Mouse (Mus musculus) liver, embryonic 15.5 days (tissue): ENCODE results near the gene Ralgapa2. TPM values are rescaled to one million over a fixed set of nuclear protein-coding genes. Genes with fewer than 3 reads are reported as not detected.
"Not testable (repeated sequence)": the region's sequence is repeated elsewhere in the genome, so short reads cannot be mapped to it uniquely, and the experiment has no call there.

ENCODE experiments used
- ATAC-seq: fragments of 200-750 bp; cut with Nextera tagmentation; 2 replicates; pipeline ENCODE4 v1.8.0; 2017; ENCODE audit warnings: moderate number of reproducible peaks, mild to moderate bottlenecking, moderate library complexity; ENCODE audit not compliant: insufficient read depth
- H3K27ac ChIP-seq: fragments of 300-500 bp; sonication (generic); replicated peaks from 2 replicates; pipeline ENCODE4 v1.5.1; 2015; ENCODE audit warnings: mild to moderate bottlenecking, inconsistent platforms
- H3K27me3 ChIP-seq: fragments of 300-500 bp; sonication (generic); 2 replicates; pipeline ENCODE4 v1.6.1; 2015; ENCODE audit warnings: mild to moderate bottlenecking, inconsistent platforms
- H3K36me3 ChIP-seq: fragments of 300-500 bp; sonication (generic); replicated peaks from 2 replicates; pipeline ENCODE4 v1.6.1; 2015; ENCODE audit warnings: moderate library complexity, mild to moderate bottlenecking, inconsistent platforms
- H3K4me1 ChIP-seq: fragments of 300-500 bp; sonication (generic); replicated peaks from 2 replicates; pipeline ENCODE4 v1.6.1; 2015; ENCODE audit warnings: inconsistent platforms
- H3K4me2 ChIP-seq: fragments of 300-500 bp; sonication (generic); 2 replicates; pipeline ENCODE4 v1.6.1; 2015; ENCODE audit warnings: moderate library complexity, mild to moderate bottlenecking, inconsistent platforms
- H3K4me3 ChIP-seq: fragments of 300-500 bp; sonication (generic); replicated peaks from 2 replicates; pipeline ENCODE4 v1.5.1; 2015; ENCODE audit warnings: mild to moderate bottlenecking, inconsistent platforms
- H3K9ac ChIP-seq: fragments of 300-500 bp; sonication (generic); 2 replicates; pipeline ENCODE4 v1.6.1; 2015; ENCODE audit warnings: moderate library complexity, mild to moderate bottlenecking, inconsistent platforms
- H3K9me3 ChIP-seq: fragments of 300-500 bp; sonication (generic); replicated peaks from 2 replicates; pipeline ENCODE4 v1.6.1; 2016; ENCODE audit warnings: inconsistent platforms
- WGBS: fragments of 180-500 bp; shearing (Covaris S2); methylation state at CpG from one replicate; pipeline ENCODE4 v1.1.7; 2015; ENCODE audit warnings: mixed read lengths; ENCODE audit not compliant: insufficient replicate concordance; 5-methylcytosine and 5-hydroxymethylcytosine counted together
- polyA plus RNA-seq: library from polyadenylated mRNA; unstranded; fragments of >200 nt; fragmentation: Nextera tagmentation; extraction: Ambion mirVana; gene quantifications from 2 replicates; pipeline ENCODE4 v1.2.1, GENCODE M21; 2015

Gene Ralgapa2
- polyA plus RNA-seq, 1 experiment from 2014 or later: 3.5 TPM

- Histone ChIP-seq H3K4me1 (peaks cover 18% of the 10 kb centered on the region), H3K4me2 (peak overlapping the region; percentile 33; the same call in 1 of the 2 replicates), H3K27me3 (no peaks in the 10 kb centered on the region), H3K9ac (no peak overlapping the region), H3K9me3 (no peaks in the 10 kb centered on the region), H3K36me3 (no peaks in the 10 kb centered on the region), H3K27ac (no peak overlapping the region), H3K4me3 (no peak overlapping the region)
- ATAC-seq: peak; percentile 58; the same call in 1 of the 2 replicates
- WGBS: 19% methylated on average over 12 of the region's 12 CpGs
These were observed 42.3 kb downstream of the Ralgapa2 start for GRCm38 (mm10) chr2:146469707-146470420.

DNA sequence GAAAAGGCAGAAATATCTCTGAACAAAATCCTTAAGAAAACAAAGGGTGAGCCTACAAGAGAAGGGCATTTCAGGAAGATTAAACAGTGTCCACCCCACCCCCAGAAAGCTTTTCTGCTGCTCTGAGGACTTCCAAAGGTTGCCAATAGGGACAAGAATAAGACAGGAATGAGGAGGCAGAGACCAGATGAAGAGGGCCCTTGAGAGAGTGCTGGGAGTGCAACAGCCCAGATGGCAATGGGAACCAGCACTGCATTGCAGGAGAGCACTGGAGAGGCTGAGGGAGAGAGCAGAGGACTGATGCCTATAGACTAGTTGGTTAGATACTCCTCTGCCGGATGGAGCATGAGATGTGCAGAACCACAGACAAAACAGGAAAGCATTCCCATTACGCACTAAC lies 43.2 kb downstream of the Ralgapa2 start:
- Histone ChIP-seq H3K4me1 (peaks cover 18% of the 10 kb centered on the region), H3K4me2 (no peak overlapping the region), H3K9ac (no peak overlapping the region), H3K27ac (no peak overlapping the region), H3K27me3 (no peaks in the 10 kb centered on the region), H3K9me3 (no peaks in the 10 kb centered on the region), H3K36me3 (no peaks in the 10 kb centered on the region), H3K4me3 (no peak overlapping the region)
- no peak for ATAC-seq
- WGBS: 70% methylated on average over 2 of the region's 2 CpGs

GRCm38 (mm10) chr2:146468016-146468415 lies 44.1 kb downstream of the Ralgapa2 start:
- H3K27ac ChIP-seq: no peak overlapping the region
- no peaks in the 10 kb centered on the region for H3K9me3 ChIP-seq
- 72% methylated on average over 4 of the region's 4 CpGs for WGBS
- H3K36me3 ChIP-seq: no peaks in the 10 kb centered on the region
- no peak overlapping the region for H3K9ac ChIP-seq
- ATAC-seq: no peak
- no peak overlapping the region for H3K4me3 ChIP-seq
- peaks cover 18% of the 10 kb centered on the region for H3K4me1 ChIP-seq
- H3K27me3 ChIP-seq: no peaks in the 10 kb centered on the region
- no peak overlapping the region for H3K4me2 ChIP-seq

DNA sequence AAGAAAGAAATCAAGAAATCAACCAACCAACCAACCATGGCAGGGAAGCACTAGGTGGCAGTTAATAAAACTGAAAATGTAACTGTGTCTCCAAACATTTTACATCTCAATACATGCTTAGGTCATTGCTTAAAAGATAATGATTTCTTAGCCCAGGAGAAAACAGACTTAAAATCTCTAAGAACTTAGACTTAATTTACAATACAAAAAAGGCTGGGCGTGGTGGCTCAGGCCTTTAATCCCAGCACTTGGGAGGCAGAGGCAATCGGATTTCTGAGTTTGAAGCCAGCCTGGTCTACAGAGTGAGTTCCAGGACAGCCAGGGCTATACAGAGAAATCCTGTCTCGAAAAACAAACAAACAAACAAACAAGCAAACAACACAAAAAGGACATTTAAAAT lies 45.3 kb downstream of the Ralgapa2 start:
- H3K4me1 ChIP-seq: peaks cover 18% of the 10 kb centered on the region
- not testable (repeated sequence) for H3K4me3 ChIP-seq, H3K9me3 ChIP-seq, H3K9ac ChIP-seq, H3K27ac ChIP-seq, H3K4me2 ChIP-seq, H3K36me3 ChIP-seq, ATAC-seq, H3K27me3 ChIP-seq
- WGBS: 65% methylated on average over 3 of the region's 3 CpGs

- H3K4me3 ChIP-seq: no peak overlapping the region
- H3K27ac ChIP-seq: no peak overlapping the region
- H3K4me1 ChIP-seq: no peaks in the 10 kb centered on the region
- no peak overlapping the region for H3K4me2 ChIP-seq
- no peaks in the 10 kb centered on the region for H3K27me3 ChIP-seq
- 79% methylated on average over 2 of the region's 2 CpGs for WGBS
- H3K9ac ChIP-seq: no peak overlapping the region
- ATAC-seq: no peak
- H3K36me3 ChIP-seq: no peaks in the 10 kb centered on the region
- no peaks in the 10 kb centered on the region for H3K9me3 ChIP-seq
These were observed 54.6 kb downstream of the Ralgapa2 start for GRCm38 (mm10) chr2:146457494-146457893.

- Histone ChIP-seq H3K36me3 (no peaks in the 10 kb centered on the region), H3K4me1 (no peaks in the 10 kb centered on the region), H3K9ac (no peak overlapping the region), H3K27ac (no peak overlapping the region), H3K4me2 (no peak overlapping the region), H3K4me3 (no peak overlapping the region), H3K27me3 (no peaks in the 10 kb centered on the region), H3K9me3 (no peaks in the 10 kb centered on the region)
- ATAC-seq: no peak
- 66% methylated on average over 7 of the region's 7 CpGs for WGBS
These were observed 55.5 kb downstream of the Ralgapa2 start for GRCm38 (mm10) chr2:146456612-146457011.

- H3K27me3 ChIP-seq: no peaks in the 10 kb centered on the region
- H3K4me1 ChIP-seq: no peaks in the 10 kb centered on the region
- 73% methylated on average over 4 of the region's 4 CpGs for WGBS
- H3K9ac ChIP-seq: no peak overlapping the region
- H3K9me3 ChIP-seq: no peaks in the 10 kb centered on the region
- no peak for ATAC-seq
- H3K4me2 ChIP-seq: no peak overlapping the region
- no peak overlapping the region for H3K4me3 ChIP-seq
- no peak overlapping the region for H3K27ac ChIP-seq
- H3K36me3 ChIP-seq: no peaks in the 10 kb centered on the region
These were observed 56.1 kb downstream of the Ralgapa2 start for GRCm38 (mm10) chr2:146456062-146456461.

GRCm38 (mm10) chr2:146444009-146444408 lies 68.1 kb downstream of the Ralgapa2 start:
- Histone ChIP-seq H3K4me1 (no peaks in the 10 kb centered on the region), H3K27ac (no peak overlapping the region), H3K4me3 (no peak overlapping the region), H3K9ac (no peak overlapping the region), H3K4me2 (no peak overlapping the region), H3K27me3 (no peaks in the 10 kb centered on the region), H3K36me3 (no peaks in the 10 kb centered on the region; the same call in 1 of the 2 replicates), H3K9me3 (no peaks in the 10 kb centered on the region)
- ATAC-seq: no peak
- 64% methylated on average over 3 of the region's 3 CpGs for WGBS

DNA sequence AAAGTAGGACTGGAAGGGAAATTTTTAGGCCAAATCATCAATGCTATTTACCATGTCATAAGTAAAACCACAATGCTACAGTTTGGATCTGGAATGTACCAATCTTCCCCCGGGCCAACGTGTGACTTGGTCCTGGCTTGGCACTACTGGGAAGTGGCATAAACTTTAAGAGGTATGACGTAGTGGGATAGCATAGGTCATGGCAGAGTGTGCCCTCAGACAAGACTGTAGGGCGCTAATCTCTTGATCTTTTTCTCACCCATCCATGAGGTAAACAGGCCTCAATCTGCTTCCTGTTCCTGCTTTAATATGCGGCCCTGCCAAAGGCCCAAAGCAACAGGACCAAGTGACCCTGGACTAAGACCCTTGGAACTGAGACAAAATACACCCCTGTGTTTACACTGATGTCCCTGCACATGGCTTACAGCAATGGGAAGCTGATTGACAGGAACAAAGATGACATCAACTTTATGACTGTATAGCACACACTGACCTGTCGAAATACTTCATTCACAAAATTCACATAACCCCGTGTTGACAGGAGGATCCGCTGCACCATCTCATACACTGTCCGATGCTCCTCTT lies 68.8 kb downstream of the Ralgapa2 start:
- Histone ChIP-seq H3K9me3 (no peaks in the 10 kb centered on the region), H3K27me3 (no peaks in the 10 kb centered on the region), H3K4me2 (no peak overlapping the region), H3K4me3 (no peak overlapping the region), H3K27ac (no peak overlapping the region), H3K4me1 (no peaks in the 10 kb centered on the region), H3K36me3 (no peaks in the 10 kb centered on the region; the same call in 1 of the 2 replicates), H3K9ac (no peak overlapping the region)
- 74% methylated on average over 9 of the region's 9 CpGs for WGBS
- peak; percentile 49 for ATAC-seq

DNA sequence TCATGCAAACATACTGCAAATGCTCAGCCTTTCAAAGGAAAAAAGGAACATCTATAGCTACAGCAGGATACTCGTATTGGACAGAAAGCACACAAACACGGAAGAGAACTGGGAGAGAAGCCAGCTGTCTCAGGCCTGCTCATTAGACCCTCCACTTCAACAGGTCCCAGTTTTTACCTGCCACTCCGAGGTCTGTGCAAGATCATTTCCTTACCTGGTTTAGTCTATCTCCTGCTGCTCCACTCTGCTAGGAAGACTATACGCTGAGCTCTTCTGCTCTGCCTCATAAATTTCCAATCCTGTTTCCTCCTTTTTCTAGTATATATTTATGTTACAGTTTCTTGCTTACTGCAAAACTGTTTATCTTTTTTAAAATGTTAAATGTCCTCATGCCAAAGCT lies 70.4 kb downstream of the Ralgapa2 start:
- H3K27ac ChIP-seq: no peak overlapping the region
- 63% methylated on average over 4 of the region's 4 CpGs for WGBS

GRCm38 (mm10) chr2:146428751-146429150 lies 83.4 kb downstream of the Ralgapa2 start:
- WGBS: 72% methylated on average over 3 of the region's 3 CpGs
- Histone ChIP-seq H3K9me3 (no peaks in the 10 kb centered on the region), H3K27me3 (no peaks in the 10 kb centered on the region), H3K9ac (no peak overlapping the region), H3K27ac (no peak overlapping the region), H3K36me3 (0 out of 2 replicates have a peak, but pooled peaks cover 17% of the 10 kb centered on the region), H3K4me1 (no peaks in the 10 kb centered on the region), H3K4me2 (no peak overlapping the region), H3K4me3 (no peak overlapping the region)
- ATAC-seq: no peak

More for the DNA sequence above, 70.4 kb downstream of the Ralgapa2 start:
- no peak overlapping the region for H3K4me2 ChIP-seq
- H3K4me1 ChIP-seq: no peaks in the 10 kb centered on the region
- H3K9me3 ChIP-seq: no peaks in the 10 kb centered on the region
- no peak overlapping the region for H3K4me3 ChIP-seq
- no peaks in the 10 kb centered on the region; the same call in 1 of the 2 replicates for H3K36me3 ChIP-seq
- H3K9ac ChIP-seq: no peak overlapping the region
- no peaks in the 10 kb centered on the region for H3K27me3 ChIP-seq
- ATAC-seq: no peak
